Mouse (Mus musculus) spleen, adult 12 weeks (tissue): ENCODE results near the gene Gnb1.
"Not testable (repeated sequence)": the region's sequence is repeated elsewhere in the genome, so short reads cannot be mapped to it uniquely, and the experiment has no call there.

Source experiments
- DNase-seq: peaks from one replicate; pipeline ENCODE4 v3.0.0; 2022; ENCODE audit warnings: low spot score

Gnb1 gene

GRCm38 (mm10) chr4:155490990-155491504 lies at the start of gene Gnb1:
Gnb1 (plus strand) TSS chr4:155491361.
- peak; percentile 86 for DNase-seq

- no peak for DNase-seq
Measured at GRCm38 (mm10) chr4:155442808-155443207, 48.4 kb upstream of the Gnb1 start.

- no peak for DNase-seq
Measured at GRCm38 (mm10) chr4:155451597-155451996, 39.6 kb upstream of the Gnb1 start.

GRCm38 (mm10) chr4:155458575-155458974 lies 32.6 kb upstream of the Gnb1 start:
- DNase-seq: no peak

GRCm38 (mm10) chr4:155463050-155463449 lies 28.1 kb upstream of the Gnb1 start:
- DNase-seq: no peak

- no peak for DNase-seq
Measured at GRCm38 (mm10) chr4:155463611-155464010, 27.6 kb upstream of the Gnb1 start.

GRCm38 (mm10) chr4:155464061-155464460 lies 27.1 kb upstream of the Gnb1 start:
- DNase-seq: no peak

GRCm38 (mm10) chr4:155465607-155466006 lies 25.6 kb upstream of the Gnb1 start:
- DNase-seq: no peak

- DNase-seq: no peak
Measured at GRCm38 (mm10) chr4:155466080-155466479, 25.1 kb upstream of the Gnb1 start.

- DNase-seq: no peak
Measured at GRCm38 (mm10) chr4:155467237-155468010, 23.7 kb upstream of the Gnb1 start.

- no peak for DNase-seq
Measured at GRCm38 (mm10) chr4:155468952-155469351, 22.2 kb upstream of the Gnb1 start, which contains the start of gene Tmem52. Tmem52 (plus strand) TSS chr4:155469114.

GRCm38 (mm10) chr4:155469590-155470262 lies 21.4 kb upstream of the Gnb1 start:
- no peak for DNase-seq

GRCm38 (mm10) chr4:155470263-155470953 lies 20.8 kb upstream of the Gnb1 start:
- DNase-seq: no peak

GRCm38 (mm10) chr4:155470997-155471396 lies 20.2 kb upstream of the Gnb1 start:
- no peak for DNase-seq

GRCm38 (mm10) chr4:155471406-155471805 lies 19.8 kb upstream of the Gnb1 start:
- no peak for DNase-seq

- no peak for DNase-seq
Measured at GRCm38 (mm10) chr4:155472716-155473290, 18.4 kb upstream of the Gnb1 start.

- DNase-seq: no peak
Measured at GRCm38 (mm10) chr4:155473319-155473718, 17.8 kb upstream of the Gnb1 start.

- not testable (repeated sequence) for DNase-seq
Measured at GRCm38 (mm10) chr4:155473796-155474195, 17.4 kb upstream of the Gnb1 start.

GRCm38 (mm10) chr4:155481381-155482124 lies 9.6 kb upstream of the Gnb1 start:
- peak; percentile 71 for DNase-seq

- DNase-seq: no peak
Measured at GRCm38 (mm10) chr4:155482125-155482480, 9.1 kb upstream of the Gnb1 start.

GRCm38 (mm10) chr4:155482733-155483540 lies 8.2 kb upstream of the Gnb1 start:
- no peak for DNase-seq
